9 mouse cellular contexts compared by ENCODE assay signal in the genomic region with DNA sequence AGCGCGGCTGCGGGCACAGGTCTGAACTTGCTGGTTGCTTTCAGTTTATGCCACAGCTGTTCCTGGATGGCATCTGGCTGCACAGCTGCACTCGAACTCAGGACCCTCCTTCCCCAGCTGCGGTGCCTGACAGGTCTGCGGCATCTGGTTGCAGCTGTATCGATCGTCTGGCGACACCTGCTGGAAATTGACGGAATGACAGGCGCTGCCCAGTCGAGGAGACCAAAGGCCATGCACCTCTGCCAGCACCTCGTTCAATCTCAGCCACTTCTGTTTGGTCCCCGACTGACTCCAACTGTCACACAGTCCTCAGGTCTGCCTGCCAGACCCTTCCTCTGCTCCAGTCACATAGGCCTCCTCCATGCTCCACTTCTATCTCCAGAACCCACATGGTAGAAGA. TPM values are rescaled to one million over a fixed set of nuclear protein-coding genes. Genes with fewer than 3 reads are reported as not detected.
DNase-seq lines count a peak whose midpoint lies in the region; ATAC-seq lines count a peak whose summit lies in the region.
"Had no signal": no experiment of that assay in that cellular context is flagged by ENCODE, and none has a peak within 500 bp of the region (broad histone marks: within the 10 kb centered on the region; RNA-seq: fewer than 3 reads in every experiment).

No protein-coding gene starts in this region.

- H3K9ac ChIP-seq in heart, embryonic 16.5 days (ENCODE audit: low read length), result no peak overlapping the region
- H3K9ac ChIP-seq in lung, embryonic 16.5 days (ENCODE audit: low read length), result no peak overlapping the region
- H3K9ac ChIP-seq: heart, embryonic 13.5 days had no signal

- H3K4me1 ChIP-seq in heart, embryonic 16.5 days (ENCODE audit: control insufficient read depth, insufficient read depth, low read length), result no peaks in the 10 kb centered on the region
- H3K4me1 ChIP-seq in lung, embryonic 16.5 days (replicated peaks; ENCODE audit: control insufficient read depth, insufficient read depth, low read length), result peaks cover 7% of the 10 kb centered on the region; the same call in 1 of the 2 replicates

- H3K4me2 ChIP-seq in heart, embryonic 16.5 days (ENCODE audit: low read depth, low read length), result no peak overlapping the region
- H3K4me2 ChIP-seq in lung, embryonic 16.5 days (ENCODE audit: low read depth, low read length), result no peak overlapping the region
- H3K4me2 ChIP-seq: heart, embryonic 13.5 days had no signal

- peak; percentile 93 for DNase-seq in CD4-positive, CD25-positive, alpha-beta regulatory T cell, adult 2 months (ENCODE audit: low read depth, low spot score)
- DNase-seq in embryo, embryonic 11.5 days (ENCODE audit: low read depth, low spot score), result peak; percentile 39
- peak; percentile 86 for DNase-seq in kidney, postnatal 14 days
- DNase-seq in right cerebral cortex, postnatal 14 days, result peak; percentile 69
- peak; percentile 87 for DNase-seq in urinary bladder, postnatal 25 days (ENCODE audit: low spot score)

- peak; percentile 38 for ATAC-seq in activated CD4-positive, CD25-positive, alpha-beta regulatory T cell, adult 4 months
- ATAC-seq in heart, embryonic 16.5 days (replicated peaks; ENCODE audit: extremely low read depth, insufficient read depth, low FRiP score), result 0 out of 2 replicates have a peak, but pooled peaks have one; percentile 39
- peak; percentile 41; the same call in 1 of the 2 replicates for ATAC-seq in lung, embryonic 16.5 days (ENCODE audit: low read depth)

- no peak overlapping the region for H3K4me3 ChIP-seq in heart, embryonic 16.5 days (ENCODE audit: low read length)
- H3K4me3 ChIP-seq in lung, embryonic 16.5 days (ENCODE audit: low read length), result no peak overlapping the region
- H3K4me3 ChIP-seq: heart, embryonic 13.5 days had no signal

- WGBS in heart, embryonic 16.5 days, result 15% methylated on average over 14 of the region's 14 CpGs
- WGBS in lung, embryonic 16.5 days, result 7% methylated on average over 14 of the region's 14 CpGs

- H3K27ac ChIP-seq in heart, embryonic 16.5 days (ENCODE audit: low read length), result no peak overlapping the region
- H3K27ac ChIP-seq in lung, embryonic 16.5 days (ENCODE audit: low read length), result no peak overlapping the region
- H3K27ac ChIP-seq: heart, embryonic 13.5 days had no signal

- no peaks in the 10 kb centered on the region for H3K27me3 ChIP-seq in heart, embryonic 16.5 days (ENCODE audit: control insufficient read depth, insufficient read depth, low read length)
- no peaks in the 10 kb centered on the region; the same call in 1 of the 2 replicates for H3K27me3 ChIP-seq in lung, embryonic 16.5 days (ENCODE audit: control insufficient read depth, insufficient read depth, low read depth, low read length)
- H3K27me3 ChIP-seq: heart, embryonic 13.5 days had no signal

- H3K36me3 ChIP-seq in heart, embryonic 16.5 days (ENCODE audit: control insufficient read depth, insufficient read depth), result peaks cover 6% of the 10 kb centered on the region
- H3K36me3 ChIP-seq in lung, embryonic 16.5 days (ENCODE audit: control insufficient read depth, insufficient read depth, low read length), result peaks cover 18% of the 10 kb centered on the region

- H3K9me3 ChIP-seq in heart, embryonic 16.5 days (replicated peaks; ENCODE audit: control insufficient read depth, low read length), result no peaks in the 10 kb centered on the region
- no peaks in the 10 kb centered on the region for H3K9me3 ChIP-seq in lung, embryonic 16.5 days (ENCODE audit: control insufficient read depth, low read length)
- H3K9me3 ChIP-seq: heart, embryonic 13.5 days had no signal

RNA-seq across cellular contexts. Expression of gene Gna15, which starts 2.8 kb away (rescaled TPM):
- 10 to 100 TPM; 55.2 to 62.0 TPM for polyA plus RNA-seq in activated CD4-positive, CD25-positive, alpha-beta regulatory T cell, adult 4 months (2017; shearing (Covaris generic))
- 1.1 and 1.3 TPM in 2 replicates for polyA plus RNA-seq in heart, embryonic 16.5 days (2015; fragmentation: Nextera tagmentation; extraction: Ambion mirVana)
- polyA plus RNA-seq in lung, embryonic 16.5 days (2015; fragmentation: Nextera tagmentation; extraction: Ambion mirVana), result 1.8 and 2.2 TPM in 2 replicates

RNA-seq across cellular contexts. Expression of gene Gna11, which starts 18.2 kb away (rescaled TPM):
- polyA plus RNA-seq in activated CD4-positive, CD25-positive, alpha-beta regulatory T cell, adult 4 months (2017; shearing (Covaris generic)), result 10 to 100 TPM; 21.7 to 24.5 TPM
- 57.4 and 59.7 TPM in 2 replicates for polyA plus RNA-seq in heart, embryonic 16.5 days (2015; fragmentation: Nextera tagmentation; extraction: Ambion mirVana)
- 68.7 and 70.9 TPM in 2 replicates for polyA plus RNA-seq in lung, embryonic 16.5 days (2015; fragmentation: Nextera tagmentation; extraction: Ambion mirVana)

RNA-seq across cellular contexts. Expression of gene S1pr4, which starts 26.8 kb away (rescaled TPM):
- polyA plus RNA-seq in activated CD4-positive, CD25-positive, alpha-beta regulatory T cell, adult 4 months (2017; shearing (Covaris generic)), result 10 to 100 TPM; 70.0 to 70.7 TPM
- polyA plus RNA-seq in heart, embryonic 16.5 days (2015; fragmentation: Nextera tagmentation; extraction: Ambion mirVana), result 1.5 and 2.1 TPM in 2 replicates
- 2.8 and 4.1 TPM in 2 replicates for polyA plus RNA-seq in lung, embryonic 16.5 days (2015; fragmentation: Nextera tagmentation; extraction: Ambion mirVana)

RNA-seq across cellular contexts. Expression of gene Ncln, which starts 30.6 kb away (rescaled TPM):
- polyA plus RNA-seq in activated CD4-positive, CD25-positive, alpha-beta regulatory T cell, adult 4 months (2017; shearing (Covaris generic)), result 10 to 100 TPM; 33.4 to 41.8 TPM
- 55.7 and 59.8 TPM in 2 replicates for polyA plus RNA-seq in heart, embryonic 16.5 days (2015; fragmentation: Nextera tagmentation; extraction: Ambion mirVana)
- polyA plus RNA-seq in lung, embryonic 16.5 days (2015; fragmentation: Nextera tagmentation; extraction: Ambion mirVana), result 82.9 and 83.6 TPM in 2 replicates

RNA-seq across cellular contexts. Expression of gene Aes, which starts 32.5 kb away (rescaled TPM):
- 100 to 1,000 TPM; 120 to 125 TPM for polyA plus RNA-seq in activated CD4-positive, CD25-positive, alpha-beta regulatory T cell, adult 4 months (2017; shearing (Covaris generic))
- polyA plus RNA-seq in heart, embryonic 16.5 days (2015; fragmentation: Nextera tagmentation; extraction: Ambion mirVana), result 529 and 769 TPM in 2 replicates
- polyA plus RNA-seq in lung, embryonic 16.5 days (2015; fragmentation: Nextera tagmentation; extraction: Ambion mirVana), result 377 and 416 TPM in 2 replicates

Comparison
In these comparisons a context has a peak if more than half of its experiments do, and no peak if none do; other contexts are left out.
1. DNase-seq: peak in every context shown above with its lines; median percentile 93 in CD4-positive, CD25-positive, alpha-beta regulatory T cell, adult 2 months; 87 in urinary bladder, postnatal 25 days; 86 in kidney, postnatal 14 days; 69 in right cerebral cortex, postnatal 14 days; 39 in embryo, embryonic 11.5 days.
2. RNA of gene Gna15, which starts 2.8 kb away (polyA plus RNA-seq): 55.2 to 62.0 TPM in activated CD4-positive, CD25-positive, alpha-beta regulatory T cell, adult 4 months; 1.8 to 2.2 TPM in lung, embryonic 16.5 days and 1.1 to 1.3 TPM in heart, embryonic 16.5 days; every median in the first group is over 10 times any median in the second.
3. RNA of gene S1pr4, which starts 26.8 kb away (polyA plus RNA-seq): 70.0 to 70.7 TPM in activated CD4-positive, CD25-positive, alpha-beta regulatory T cell, adult 4 months; 2.8 to 4.1 TPM in lung, embryonic 16.5 days and 1.5 to 2.1 TPM in heart, embryonic 16.5 days; every median in the first group is over 10 times any median in the second.
4. Peak in every context shown above with its lines, with median percentiles within 50 percentile points of each other: ATAC-seq.